Mouse (Mus musculus) liver, embryonic 15.5 days (tissue): ENCODE data around the gene Vmn1r15. TPM values are rescaled to one million over a fixed set of nuclear protein-coding genes. Genes with fewer than 3 reads are reported as not detected.

Source experiments
- ATAC-seq: fragments of 200-750 bp; cut with Nextera tagmentation; 2 replicates; pipeline ENCODE4 v1.8.0; 2017; ENCODE audit warnings: moderate number of reproducible peaks, mild to moderate bottlenecking, moderate library complexity; ENCODE audit not compliant: insufficient read depth
- H3K27ac ChIP-seq: fragments of 300-500 bp; sonication (generic); replicated peaks from 2 replicates; pipeline ENCODE4 v1.5.1; 2015; ENCODE audit warnings: mild to moderate bottlenecking, inconsistent platforms
- H3K27me3 ChIP-seq: fragments of 300-500 bp; sonication (generic); 2 replicates; pipeline ENCODE4 v1.6.1; 2015; ENCODE audit warnings: mild to moderate bottlenecking, inconsistent platforms
- H3K36me3 ChIP-seq: fragments of 300-500 bp; sonication (generic); replicated peaks from 2 replicates; pipeline ENCODE4 v1.6.1; 2015; ENCODE audit warnings: moderate library complexity, mild to moderate bottlenecking, inconsistent platforms
- H3K4me1 ChIP-seq: fragments of 300-500 bp; sonication (generic); replicated peaks from 2 replicates; pipeline ENCODE4 v1.6.1; 2015; ENCODE audit warnings: inconsistent platforms
- H3K4me2 ChIP-seq: fragments of 300-500 bp; sonication (generic); 2 replicates; pipeline ENCODE4 v1.6.1; 2015; ENCODE audit warnings: moderate library complexity, mild to moderate bottlenecking, inconsistent platforms
- H3K4me3 ChIP-seq: fragments of 300-500 bp; sonication (generic); replicated peaks from 2 replicates; pipeline ENCODE4 v1.5.1; 2015; ENCODE audit warnings: mild to moderate bottlenecking, inconsistent platforms
- H3K9ac ChIP-seq: fragments of 300-500 bp; sonication (generic); 2 replicates; pipeline ENCODE4 v1.6.1; 2015; ENCODE audit warnings: moderate library complexity, mild to moderate bottlenecking, inconsistent platforms
- H3K9me3 ChIP-seq: fragments of 300-500 bp; sonication (generic); replicated peaks from 2 replicates; pipeline ENCODE4 v1.6.1; 2016; ENCODE audit warnings: inconsistent platforms
- WGBS: fragments of 180-500 bp; shearing (Covaris S2); methylation state at CpG from one replicate; pipeline ENCODE4 v1.1.7; 2015; ENCODE audit warnings: mixed read lengths; ENCODE audit not compliant: insufficient replicate concordance; 5-methylcytosine and 5-hydroxymethylcytosine counted together
- polyA plus RNA-seq: library from polyadenylated mRNA; unstranded; fragments of >200 nt; fragmentation: Nextera tagmentation; extraction: Ambion mirVana; gene quantifications from 2 replicates; pipeline ENCODE4 v1.2.1, GENCODE M21; 2015

Vmn1r15 gene
- polyA plus RNA-seq: not detected in 2 replicates

- Histone ChIP-seq H3K27ac (no peak within 1 kb of the TSS), H3K4me1 (no peaks in the 10 kb centered on the region), H3K9ac (no peak within 1 kb of the TSS), H3K27me3 (no peaks in the 10 kb centered on the region), H3K4me2 (no peak within 1 kb of the TSS), H3K36me3 (no peaks in the 10 kb centered on the region), H3K9me3 (no peaks in the 10 kb centered on the region), H3K4me3 (no peak within 1 kb of the TSS)
- WGBS: 46% methylated on average over 1 of the region's 1 CpGs
- ATAC-seq: no peak
Observed at GRCm38 (mm10) chr6:57257652-57258051, at the start of gene Vmn1r15. Gene Vmn1r15 (plus strand): TSS chr6:57257952.

- Histone ChIP-seq H3K36me3 (no peaks in the 10 kb centered on the region), H3K9me3 (no peaks in the 10 kb centered on the region), H3K27ac (no peak within 1 kb of the TSS), H3K4me2 (no peak within 1 kb of the TSS), H3K4me3 (no peak within 1 kb of the TSS), H3K4me1 (no peaks in the 10 kb centered on the region), H3K9ac (no peak within 1 kb of the TSS), H3K27me3 (no peaks in the 10 kb centered on the region)
- 77% methylated on average over 3 of the region's 3 CpGs for WGBS
- ATAC-seq: no peak
Observed at GRCm38 (mm10) chr6:57231386-57231785, 26.4 kb upstream of the Vmn1r15 start, which contains the start of gene Vmn1r14. Gene Vmn1r14 (plus strand): TSS chr6:57231686.

GRCm38 (mm10) chr6:57260990-57261389, 3.2 kb downstream of the Vmn1r15 start:
- ATAC-seq: no peak
- H3K9ac ChIP-seq: no peak overlapping the region
- WGBS: 53% methylated on average over 2 of the region's 2 CpGs
- H3K9me3 ChIP-seq: no peaks in the 10 kb centered on the region
- no peaks in the 10 kb centered on the region for H3K36me3 ChIP-seq
- H3K4me3 ChIP-seq: no peak overlapping the region
- no peaks in the 10 kb centered on the region for H3K27me3 ChIP-seq
- H3K4me1 ChIP-seq: no peaks in the 10 kb centered on the region
- H3K4me2 ChIP-seq: no peak overlapping the region
- no peak overlapping the region for H3K27ac ChIP-seq

DNA sequence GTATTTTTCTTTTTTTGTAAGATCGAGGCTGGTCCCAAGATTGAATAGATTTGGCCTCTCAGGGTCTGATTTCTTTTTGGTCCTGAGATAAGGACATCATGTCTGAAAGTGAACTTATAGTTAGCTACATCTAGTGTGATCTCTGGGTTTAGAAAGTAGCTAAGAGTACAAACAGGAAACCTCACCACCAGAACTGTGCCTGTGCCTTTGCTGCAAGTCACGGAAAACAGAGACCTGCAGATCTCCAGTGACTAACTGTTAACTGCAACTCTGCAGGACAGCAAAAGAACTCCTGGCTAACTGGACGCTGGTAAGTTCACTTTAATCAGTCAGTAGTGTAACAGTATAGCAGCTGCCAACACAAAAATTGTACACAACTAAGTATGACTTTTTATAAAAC, 14.1 kb downstream of the Vmn1r15 start:
- no peaks in the 10 kb centered on the region for H3K9me3 ChIP-seq
- H3K36me3 ChIP-seq: no peaks in the 10 kb centered on the region
- H3K27ac ChIP-seq: no peak overlapping the region
- H3K4me3 ChIP-seq: no peak overlapping the region
- H3K4me2 ChIP-seq: no peak overlapping the region
- no peaks in the 10 kb centered on the region for H3K4me1 ChIP-seq
- ATAC-seq: no peak
- no peaks in the 10 kb centered on the region for H3K27me3 ChIP-seq
- no peak overlapping the region for H3K9ac ChIP-seq
- 41% methylated on average over 3 of the region's 3 CpGs for WGBS

DNA sequence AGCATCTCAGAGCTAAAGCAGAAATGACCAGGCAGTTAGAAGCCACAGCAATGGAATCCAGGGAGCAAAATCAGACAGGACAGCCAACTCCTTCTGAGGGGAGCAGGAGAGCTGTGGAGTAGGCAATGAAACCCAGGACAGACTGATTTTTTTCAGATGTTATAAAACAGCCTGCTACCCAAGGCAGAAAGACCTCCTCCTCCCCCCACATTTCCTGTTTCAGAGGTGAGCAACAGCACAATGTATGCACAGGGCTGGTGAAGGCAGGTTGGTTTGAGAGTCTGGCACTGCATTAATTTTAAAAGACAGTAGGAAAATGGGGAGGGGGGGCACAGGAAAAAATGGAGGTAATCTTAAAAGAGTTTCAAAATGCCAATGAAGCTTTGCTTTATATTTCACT, 14.8 kb downstream of the Vmn1r15 start:
- Histone ChIP-seq H3K36me3 (no peaks in the 10 kb centered on the region), H3K27me3 (no peaks in the 10 kb centered on the region), H3K4me3 (no peak overlapping the region), H3K4me1 (no peaks in the 10 kb centered on the region), H3K4me2 (no peak overlapping the region), H3K9ac (no peak overlapping the region), H3K27ac (no peak overlapping the region), H3K9me3 (no peaks in the 10 kb centered on the region)
- ATAC-seq: no peak

DNA sequence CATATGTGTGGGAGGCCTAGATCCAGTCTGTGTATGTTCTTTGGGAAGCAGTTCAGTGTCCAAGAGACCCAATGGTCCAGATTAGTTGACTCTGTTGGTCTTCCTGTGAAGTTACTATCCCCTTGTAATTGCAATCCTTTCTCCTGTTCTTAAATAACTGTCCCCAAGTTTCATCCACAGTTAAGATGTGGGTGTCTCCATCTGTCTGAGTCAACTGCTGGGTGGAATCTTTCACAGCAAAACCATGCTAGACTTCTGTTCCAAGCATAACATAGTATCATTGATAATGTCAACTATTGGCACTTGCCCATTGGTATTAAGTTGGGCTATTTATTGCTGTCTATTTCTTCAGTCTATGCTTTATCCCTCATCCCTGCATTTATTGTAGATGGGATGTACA, 21.2 kb downstream of the Vmn1r15 start:
- Histone ChIP-seq H3K27me3 (no peaks in the 10 kb centered on the region), H3K9ac (no peak overlapping the region), H3K4me2 (no peak overlapping the region), H3K4me1 (no peaks in the 10 kb centered on the region), H3K9me3 (no peaks in the 10 kb centered on the region), H3K36me3 (no peaks in the 10 kb centered on the region), H3K4me3 (no peak overlapping the region), H3K27ac (no peak overlapping the region)
- ATAC-seq: no peak

Other genes starting within 250 kb of the Vmn1r15 start
- gene Vmn1r7, start 232.6 kb upstream of the Vmn1r15 start, polyA plus RNA-seq: not detected in 2 replicates
- gene Vmn1r8, start 225.7 kb upstream of the Vmn1r15 start, polyA plus RNA-seq: not detected in 2 replicates
- gene Vmn1r9, start 191.2 kb upstream of the Vmn1r15 start, polyA plus RNA-seq: not detected in 2 replicates
- gene Vmn1r10, start 148.5 kb upstream of the Vmn1r15 start, polyA plus RNA-seq: not detected in 2 replicates
- not detected in 2 replicates for gene Vmn1r11, start 124.5 kb upstream of the Vmn1r15 start, polyA plus RNA-seq
- not detected in 2 replicates for gene Vmn1r12, start 101.0 kb upstream of the Vmn1r15 start, polyA plus RNA-seq
- not detected in 2 replicates for gene Vmn1r13, start 54.7 kb upstream of the Vmn1r15 start, polyA plus RNA-seq
- not detected in 2 replicates for gene Vmn1r14, start 26.3 kb upstream of the Vmn1r15 start, polyA plus RNA-seq
- not detected in 2 replicates for gene Vmn1r16, start 71.5 kb downstream of the Vmn1r15 start, polyA plus RNA-seq
- gene Vmn1r17, start 105.8 kb downstream of the Vmn1r15 start, polyA plus RNA-seq: not detected in 2 replicates
- not detected in 2 replicates for gene Vmn1r18, start 137.8 kb downstream of the Vmn1r15 start, polyA plus RNA-seq
- not detected in 2 replicates for gene Vmn1r19, start 145.8 kb downstream of the Vmn1r15 start, polyA plus RNA-seq
- gene Vmn1r20, start 171.0 kb downstream of the Vmn1r15 start, polyA plus RNA-seq: not detected in 2 replicates